Mouse (Mus musculus) ZHBTc4 (cell line): ENCODE data around the gene Kcnh3.
A peak's percentile ranks its signal among the peaks of the same experiment; 100 is the strongest.

Source experiments
- DNase-seq: peaks from one replicate; pipeline ENCODE4 v3.0.0-alpha.2; 2011; ENCODE audit warnings: low read depth, low spot score

Kcnh3 gene

DNA sequence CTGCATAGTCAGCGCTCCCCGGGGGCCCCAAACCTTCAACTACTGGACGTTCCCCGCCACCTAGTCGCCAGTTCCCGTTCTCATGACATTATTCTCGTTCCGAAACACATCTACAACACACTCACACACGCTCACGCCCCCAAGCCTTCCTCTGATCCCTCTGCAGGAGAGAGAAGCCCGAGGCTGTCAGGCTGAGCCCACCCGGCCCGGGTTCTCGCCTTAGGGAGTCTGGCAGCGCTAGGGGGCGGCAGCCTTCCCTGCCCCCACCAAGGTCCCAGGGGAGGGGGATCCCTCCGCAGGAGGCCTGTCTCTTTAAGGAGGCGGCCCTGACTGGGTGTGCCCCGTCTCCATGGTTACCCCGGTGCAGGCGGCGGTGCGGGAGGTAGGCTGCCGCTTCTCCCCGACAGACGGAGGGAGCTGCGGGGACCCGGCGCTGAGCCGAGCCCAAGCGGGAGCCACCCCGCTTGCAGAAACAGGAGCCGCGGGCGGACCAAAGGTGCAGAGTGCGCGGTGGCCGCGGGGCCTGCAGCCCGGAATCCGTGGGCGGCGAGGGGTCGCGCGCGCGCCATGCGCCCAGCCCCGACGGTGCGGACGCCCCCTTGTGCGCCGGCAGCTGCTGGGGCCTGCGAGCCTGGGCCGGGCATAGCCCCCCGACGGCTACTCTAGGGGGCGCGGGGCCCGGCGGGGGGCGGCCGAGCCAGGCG is at the start of gene Kcnh3:
TSS of gene Kcnh3 (plus strand) at position 654 of the 704 bp plus-strand sequence.
- peak; percentile 74 for DNase-seq

DNA sequence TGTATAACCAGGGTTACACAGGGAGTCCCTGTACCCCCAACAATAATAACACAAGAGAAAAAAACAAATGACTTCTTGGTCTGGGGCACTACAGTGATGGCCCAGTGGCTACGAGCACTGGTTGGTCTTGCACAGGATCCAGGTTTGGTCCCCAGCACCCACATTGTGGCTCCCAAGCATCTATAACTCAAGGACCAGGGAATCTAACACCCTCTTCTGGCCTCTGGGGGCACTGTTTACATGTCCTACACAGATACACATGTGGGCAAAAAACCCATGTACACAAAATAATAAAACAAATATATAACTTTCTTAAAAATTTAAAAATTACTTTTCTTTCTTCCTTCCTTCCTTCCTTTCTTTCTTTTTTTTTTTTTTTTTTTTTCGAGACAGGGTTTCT is 45.0 kb upstream of the Kcnh3 start:
- DNase-seq, result peak; percentile 36

DNA sequence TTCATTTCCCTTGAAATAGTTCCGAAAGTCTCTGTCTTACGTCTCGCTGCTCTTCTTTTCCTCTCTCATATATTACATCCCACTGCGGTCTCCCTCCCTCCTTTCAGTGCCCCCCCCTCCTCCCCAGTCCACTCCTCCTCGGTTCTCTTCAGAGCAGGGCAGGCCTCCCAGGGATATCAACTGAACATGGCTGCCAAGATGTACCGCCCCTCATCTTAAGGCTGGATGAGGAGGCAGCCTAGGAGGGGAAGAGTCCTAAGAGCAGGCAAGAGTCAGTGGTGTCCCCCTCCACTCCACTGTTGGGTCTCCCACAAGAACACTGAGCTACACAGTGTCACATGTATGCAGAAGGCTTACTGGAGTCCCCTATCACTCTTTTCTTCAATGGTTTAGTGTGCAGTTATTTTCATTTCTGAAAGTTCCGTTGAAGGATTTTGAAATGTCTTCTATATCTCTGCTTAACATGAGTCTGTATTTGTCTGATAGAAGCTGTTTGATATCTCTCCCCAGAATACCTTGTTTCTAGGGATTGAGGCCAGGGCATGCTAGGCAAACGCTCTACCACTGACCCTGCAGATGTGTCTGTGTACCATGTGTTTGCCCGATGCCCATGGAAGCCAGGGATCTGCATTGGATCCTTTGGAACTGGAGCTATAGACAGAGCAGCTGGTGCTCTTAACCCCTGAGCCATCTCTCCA is 40.3 kb upstream of the Kcnh3 start:
- no peak for DNase-seq

DNA sequence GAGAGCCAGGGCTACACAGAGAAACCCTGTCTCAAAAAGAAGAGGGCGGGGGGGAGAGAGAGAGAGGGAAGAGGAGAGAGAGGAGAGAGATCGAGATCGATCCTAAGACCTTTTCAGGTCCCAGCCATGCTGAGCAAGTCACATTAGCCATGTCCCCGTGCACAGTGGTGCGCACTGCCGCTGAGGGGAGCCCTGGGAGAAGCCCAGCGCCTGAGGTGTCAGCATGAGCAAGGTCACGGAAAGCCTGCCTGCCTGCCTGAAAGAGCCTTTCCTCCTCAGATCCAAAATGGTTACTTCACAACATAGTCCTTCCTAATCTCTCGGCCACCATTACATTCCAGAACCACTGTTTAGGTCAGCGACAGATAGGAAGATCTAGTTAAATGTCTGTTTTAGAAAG is 30.3 kb upstream of the Kcnh3 start:
- DNase-seq, result peak; percentile 63

DNA sequence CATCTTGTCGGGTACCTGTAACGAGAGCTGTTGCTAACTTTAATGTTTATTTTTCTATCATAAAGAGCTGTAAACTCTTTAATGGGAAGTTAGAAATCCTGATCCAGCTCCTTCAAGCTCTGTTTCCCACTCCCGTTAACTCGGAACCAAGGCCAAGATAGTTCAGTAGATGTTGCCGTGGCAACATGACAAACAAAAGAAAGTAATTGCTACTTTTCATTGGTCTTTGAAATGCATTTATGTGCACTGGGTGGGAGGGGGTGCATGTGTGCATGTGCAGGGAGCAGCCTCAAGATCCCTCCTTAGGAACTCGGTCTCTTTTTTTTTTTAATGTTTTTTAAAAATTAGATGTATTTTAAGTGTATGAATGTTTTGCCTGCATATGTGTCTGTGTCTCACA is 29.6 kb upstream of the Kcnh3 start:
- peak; percentile 76 for DNase-seq

DNA sequence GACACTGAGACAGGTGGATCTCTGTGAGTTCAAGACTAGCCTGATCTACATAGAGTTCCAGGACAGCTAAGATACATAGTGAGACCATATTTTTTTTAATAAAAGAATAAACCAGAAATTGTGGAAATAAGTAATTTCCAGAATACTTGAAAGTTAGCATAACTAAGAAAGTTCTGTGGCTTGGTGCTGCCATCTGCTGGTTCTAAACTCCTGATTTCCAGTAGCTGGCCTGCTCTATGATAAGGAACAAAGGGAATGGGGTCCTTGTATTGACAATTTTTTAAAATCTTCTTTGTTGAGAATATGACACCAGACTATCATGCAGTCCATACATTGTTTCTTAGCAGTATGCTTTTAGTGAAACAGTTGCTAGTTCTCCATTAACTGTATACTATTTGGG is 25.9 kb upstream of the Kcnh3 start:
- no peak for DNase-seq

DNA sequence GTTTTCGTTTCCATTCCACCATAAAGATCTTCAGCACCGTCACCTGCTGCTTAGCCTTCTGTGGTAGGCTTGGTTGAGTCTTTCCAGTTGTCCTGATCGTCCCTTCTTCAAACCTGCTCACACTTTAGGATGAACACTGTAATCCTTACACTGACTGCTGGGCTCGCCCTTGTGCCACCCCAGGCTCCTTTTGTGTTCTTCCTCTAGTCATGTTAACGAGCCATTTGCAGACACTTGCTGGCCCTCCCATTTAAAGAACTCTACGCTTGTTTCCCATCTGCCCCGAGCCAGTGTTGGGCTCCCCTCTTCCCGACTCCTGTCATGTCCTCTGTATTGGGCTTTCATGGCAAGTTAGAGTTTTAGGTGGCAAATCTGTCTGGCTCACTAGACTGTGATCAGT is 18.7 kb upstream of the Kcnh3 start:
- peak; percentile 70 for DNase-seq

DNA sequence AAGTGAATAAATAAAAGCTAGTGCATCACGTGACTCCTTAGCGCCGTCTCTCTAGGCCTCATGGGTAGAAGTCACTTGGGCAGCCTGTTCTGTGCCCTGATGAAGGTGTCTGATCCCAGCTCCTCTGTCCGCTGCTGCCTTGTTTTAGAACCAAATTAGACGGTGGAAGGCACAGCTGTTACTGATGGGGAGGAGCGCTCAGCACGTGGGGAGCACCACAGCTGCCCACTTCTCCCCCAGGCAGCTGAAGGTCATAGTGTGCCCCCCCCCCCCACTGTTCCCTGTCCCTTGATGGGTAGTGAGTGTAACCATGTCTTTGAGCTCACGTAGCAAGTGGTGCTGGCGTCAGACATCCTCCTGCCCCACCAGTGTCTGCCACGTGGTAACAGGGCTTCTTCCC is 11.5 kb upstream of the Kcnh3 start:
- no peak for DNase-seq

DNA sequence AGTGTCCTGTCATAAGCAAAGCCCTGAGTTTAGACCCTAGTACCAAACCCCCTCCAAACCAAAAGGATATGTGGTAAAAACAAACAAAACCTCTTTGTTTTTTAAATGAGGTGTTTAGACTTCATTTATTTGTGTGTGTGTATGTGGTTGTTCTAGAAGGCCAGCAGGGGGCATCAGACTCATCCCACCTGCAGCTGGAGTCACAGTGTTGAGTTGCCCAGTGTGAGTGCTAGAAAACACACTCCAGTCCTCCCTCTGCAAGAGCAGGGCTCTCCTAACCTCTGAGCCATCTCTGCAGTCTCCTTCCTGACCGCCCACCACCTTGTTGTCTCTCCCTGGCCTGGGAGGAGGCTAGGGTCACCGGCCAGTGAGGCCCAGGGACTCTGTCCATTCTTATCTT is 9.7 kb upstream of the Kcnh3 start:
- DNase-seq, result peak; percentile 87

DNA sequence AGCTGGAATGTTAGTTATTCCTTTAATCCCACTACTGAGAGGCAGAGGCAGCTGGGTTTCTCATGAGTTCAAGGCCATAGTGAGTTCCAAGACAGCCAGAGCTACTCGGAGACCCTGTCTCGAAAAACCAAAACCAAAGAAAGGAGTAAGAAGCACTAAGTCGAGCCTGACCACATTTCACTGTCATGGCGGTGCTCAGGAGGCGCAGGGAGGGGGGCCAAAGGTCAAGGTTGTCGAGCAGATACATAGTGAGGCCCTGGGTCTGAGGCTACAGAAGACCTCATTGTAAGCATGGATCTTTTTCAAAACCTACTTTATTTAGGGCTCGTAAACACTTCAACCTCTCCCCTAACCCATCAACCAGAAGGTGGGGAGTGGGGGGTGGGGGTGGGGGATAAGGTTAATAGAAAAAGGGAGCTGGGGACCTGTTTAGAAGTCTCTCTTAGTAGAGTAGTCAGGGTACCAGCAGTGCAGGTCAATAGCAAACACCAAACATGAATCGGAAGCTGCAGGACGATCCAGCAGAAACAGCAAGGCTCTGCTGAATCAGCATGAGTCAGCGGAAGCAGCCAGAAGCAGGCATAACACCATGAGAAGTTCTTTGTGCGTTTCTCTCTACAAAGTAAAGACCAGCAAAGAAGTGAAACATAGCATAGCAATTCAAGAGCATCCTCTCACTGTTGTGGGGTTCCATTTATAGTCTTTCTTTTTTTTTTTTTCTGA is 8.8 kb upstream of the Kcnh3 start:
- peak; percentile 74 for DNase-seq

DNA sequence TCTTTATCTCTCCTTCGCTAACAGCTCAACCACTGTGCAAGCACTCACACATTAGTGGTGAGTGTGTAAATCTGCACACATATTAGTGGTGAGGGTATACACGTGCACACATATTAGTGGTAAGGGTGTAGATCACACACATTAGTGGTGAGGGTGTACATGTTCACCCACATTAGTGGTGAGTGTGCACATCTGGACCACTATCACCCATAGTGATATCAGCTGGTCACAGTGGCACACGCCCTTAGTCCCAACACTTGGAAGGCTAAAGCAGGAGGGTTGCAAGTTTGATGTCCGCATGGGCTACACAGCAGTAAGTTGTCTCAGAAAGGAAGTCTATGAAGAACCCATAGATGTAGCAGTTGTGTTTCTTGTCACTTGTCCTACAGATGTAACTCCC is 7.0 kb upstream of the Kcnh3 start:
- DNase-seq, result no peak

DNA sequence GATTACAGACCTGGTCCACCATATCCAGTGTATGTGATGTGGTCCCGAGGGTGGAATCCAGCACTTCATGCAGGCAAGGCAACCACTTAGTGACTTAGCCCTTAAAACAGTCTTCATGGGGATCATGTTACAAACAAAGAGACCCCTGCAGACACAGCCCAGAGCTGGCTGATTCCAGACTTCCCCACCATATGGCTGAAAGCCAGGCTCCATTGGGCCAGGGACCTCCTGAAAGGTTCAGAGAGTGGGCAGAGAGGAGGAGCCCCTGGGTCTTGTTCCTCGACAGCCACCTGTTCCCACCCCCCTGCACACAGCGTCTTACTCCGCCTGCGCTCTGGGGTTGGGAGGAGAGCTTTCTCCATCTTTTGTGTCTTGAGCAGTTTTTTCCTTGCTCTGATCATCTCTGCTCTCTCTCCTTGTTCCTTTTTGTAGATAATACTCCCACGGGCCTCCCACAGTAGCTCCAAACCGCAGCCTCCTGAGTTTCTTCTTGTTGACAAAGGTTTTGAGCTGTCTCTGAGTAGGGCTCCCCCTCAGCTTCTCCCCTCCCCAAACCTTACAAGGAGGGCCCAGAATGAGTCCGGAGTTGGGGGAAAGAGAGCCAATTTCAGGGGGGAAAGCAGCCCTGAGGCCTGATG is 3.2 kb upstream of the Kcnh3 start:
- DNase-seq, result no peak

DNA sequence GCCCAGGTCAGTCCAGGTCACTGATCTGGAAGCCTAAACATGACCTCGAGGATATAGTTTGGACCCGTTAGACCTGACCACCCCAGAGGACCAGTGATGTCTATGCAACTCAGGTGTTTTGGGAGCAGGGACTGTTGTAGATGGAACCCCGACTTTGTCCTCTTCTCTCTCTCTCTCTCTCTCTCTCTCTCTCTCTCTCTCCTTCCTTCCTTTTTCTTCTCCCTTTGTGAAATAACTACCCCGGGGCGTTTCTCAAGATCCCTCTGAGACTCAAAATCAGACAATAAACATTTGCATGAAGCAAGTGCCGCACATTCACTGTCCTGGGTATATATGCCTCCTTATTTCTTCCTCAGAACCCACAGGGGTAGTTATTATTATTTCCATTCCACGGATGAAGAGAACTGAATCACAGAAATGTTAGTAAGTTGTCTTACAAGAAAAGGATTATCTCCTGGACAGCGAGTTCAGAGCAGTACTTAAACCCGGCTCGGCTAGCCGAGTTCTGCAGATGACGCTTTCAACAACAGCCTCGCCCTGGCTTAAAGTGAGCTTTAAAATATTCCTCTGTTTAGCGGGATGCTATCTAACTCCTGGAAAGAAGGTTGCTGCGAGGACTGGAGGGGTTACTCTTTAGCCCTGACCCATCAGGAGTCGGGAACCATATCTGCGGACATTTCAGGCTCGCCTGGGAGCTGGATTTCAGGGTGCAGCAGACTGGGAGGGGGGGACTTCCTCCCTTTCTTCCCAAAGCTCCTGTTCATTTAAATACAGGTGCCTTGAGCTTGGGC is 1.7 kb upstream of the Kcnh3 start:
- no peak for DNase-seq

DNA sequence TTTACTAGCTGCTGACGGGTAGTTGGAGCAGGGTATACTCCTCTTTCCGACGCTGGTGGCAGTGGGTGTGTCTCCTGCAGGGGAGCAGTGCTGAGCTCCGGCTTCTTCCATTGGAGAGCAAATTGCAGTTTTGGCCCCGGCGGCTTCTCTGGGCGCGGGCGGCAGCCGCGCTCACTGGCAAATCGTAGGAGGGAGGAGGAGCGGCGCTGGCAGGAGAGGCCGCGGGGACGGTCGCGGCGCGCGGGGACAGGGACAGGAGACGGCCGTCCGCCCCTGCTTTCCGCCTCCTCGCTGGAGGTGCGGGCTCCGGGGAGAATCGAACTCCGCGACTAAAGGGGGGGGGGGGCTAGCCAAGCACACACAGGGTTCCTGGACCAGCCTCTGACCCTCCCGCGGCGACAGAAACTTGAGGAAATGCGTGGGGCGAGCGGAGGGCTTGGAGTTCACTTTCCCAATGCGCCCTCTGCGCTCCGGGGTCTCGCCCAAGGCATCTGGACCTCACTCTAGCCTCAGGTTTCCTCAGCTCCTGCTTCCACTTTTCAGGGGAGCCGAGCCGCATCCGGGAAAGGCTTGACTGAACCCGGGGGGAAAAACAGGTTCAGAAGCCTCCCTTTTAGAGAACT is 965 bp upstream of the Kcnh3 start:
- DNase-seq, result peak; percentile 70

DNA sequence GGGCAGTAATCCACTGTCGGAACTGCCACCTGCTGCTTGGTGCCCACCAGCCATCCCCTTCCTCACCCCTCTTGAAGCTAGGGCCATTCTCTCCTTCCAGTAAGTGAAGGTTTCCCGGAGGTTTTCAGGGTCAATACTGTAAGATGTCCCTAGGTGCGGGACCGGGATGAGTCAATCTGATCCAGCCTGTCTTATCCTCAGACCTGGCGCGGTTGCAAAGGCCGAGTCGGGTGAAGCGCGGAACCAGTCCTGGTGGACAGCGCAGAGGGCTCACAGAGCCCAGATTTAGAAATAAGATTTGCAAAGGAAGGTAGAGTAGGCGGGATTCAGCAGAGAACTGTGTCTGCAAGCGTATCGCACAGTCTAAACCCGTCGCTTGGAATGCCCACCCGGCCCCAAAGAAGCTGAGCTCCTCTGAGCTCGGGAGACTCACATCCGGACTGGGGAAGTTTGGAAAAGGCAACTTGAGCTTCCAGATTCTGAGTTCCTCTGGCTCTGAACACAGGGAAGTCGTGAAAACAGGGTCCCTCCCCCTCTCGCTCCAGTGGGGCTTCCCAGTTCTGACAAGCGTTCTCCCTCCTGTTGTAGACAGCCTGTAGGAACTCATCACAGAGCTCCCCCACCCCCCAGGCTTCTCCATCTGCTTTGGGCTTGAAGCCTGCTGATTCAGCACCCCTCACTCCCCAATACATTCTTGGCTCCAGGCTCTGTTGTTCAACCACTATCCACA is 585 bp downstream of the Kcnh3 start:
- no peak for DNase-seq

DNA sequence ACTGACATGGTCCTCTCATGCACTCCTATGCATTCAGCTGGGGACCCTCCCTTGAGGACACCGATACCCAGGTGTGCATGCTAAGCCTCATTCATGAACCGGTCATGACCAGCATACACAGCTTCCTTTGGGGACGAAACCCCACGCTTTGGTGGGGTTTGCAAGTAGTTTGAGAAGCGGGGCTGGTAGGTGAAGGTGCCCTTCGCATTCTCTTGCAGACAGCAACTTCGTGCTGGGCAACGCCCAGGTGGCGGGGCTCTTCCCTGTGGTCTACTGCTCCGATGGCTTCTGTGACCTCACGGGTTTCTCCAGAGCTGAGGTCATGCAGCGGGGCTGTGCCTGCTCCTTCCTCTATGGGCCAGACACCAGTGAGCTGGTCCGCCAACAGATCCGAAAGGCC is 1.4 kb downstream of the Kcnh3 start:
- DNase-seq, result peak; percentile 71

DNA sequence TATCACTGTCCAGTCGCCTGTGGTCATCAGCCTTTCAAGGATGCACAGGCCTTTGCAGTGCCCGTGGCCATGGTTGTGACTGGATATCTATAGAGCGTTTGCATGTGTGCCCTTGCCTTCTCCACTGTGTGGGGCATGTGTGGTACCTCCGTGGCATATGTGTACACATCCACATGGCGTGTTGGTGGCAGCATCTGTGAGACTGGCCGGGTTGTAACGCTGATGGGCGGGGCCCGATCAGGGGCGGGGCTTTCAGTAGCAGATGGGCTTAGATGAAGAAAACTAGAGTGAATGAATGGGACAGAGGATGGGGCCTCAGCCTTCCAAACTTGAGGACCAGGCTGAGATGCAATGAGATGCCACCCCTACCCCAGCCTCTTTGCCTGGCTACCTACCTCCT is 7.3 kb downstream of the Kcnh3 start:
- no peak for DNase-seq

DNA sequence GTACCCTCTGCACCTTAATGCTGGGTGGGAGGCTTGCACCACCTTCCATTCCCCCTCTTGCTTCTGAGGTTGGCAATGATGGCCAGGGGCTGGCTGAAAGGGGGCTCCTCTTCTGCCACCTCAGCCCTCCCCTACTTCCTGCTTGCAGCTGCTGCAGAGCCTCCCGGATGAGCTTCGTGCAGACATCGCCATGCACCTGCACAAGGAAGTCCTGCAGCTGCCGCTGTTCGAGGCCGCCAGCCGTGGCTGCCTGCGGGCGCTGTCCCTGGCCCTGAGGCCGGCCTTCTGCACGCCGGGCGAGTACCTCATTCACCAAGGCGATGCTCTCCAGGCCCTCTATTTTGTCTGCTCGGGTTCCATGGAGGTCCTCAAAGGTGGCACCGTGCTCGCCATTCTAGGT is 9.1 kb downstream of the Kcnh3 start:
- DNase-seq, result no peak

DNA sequence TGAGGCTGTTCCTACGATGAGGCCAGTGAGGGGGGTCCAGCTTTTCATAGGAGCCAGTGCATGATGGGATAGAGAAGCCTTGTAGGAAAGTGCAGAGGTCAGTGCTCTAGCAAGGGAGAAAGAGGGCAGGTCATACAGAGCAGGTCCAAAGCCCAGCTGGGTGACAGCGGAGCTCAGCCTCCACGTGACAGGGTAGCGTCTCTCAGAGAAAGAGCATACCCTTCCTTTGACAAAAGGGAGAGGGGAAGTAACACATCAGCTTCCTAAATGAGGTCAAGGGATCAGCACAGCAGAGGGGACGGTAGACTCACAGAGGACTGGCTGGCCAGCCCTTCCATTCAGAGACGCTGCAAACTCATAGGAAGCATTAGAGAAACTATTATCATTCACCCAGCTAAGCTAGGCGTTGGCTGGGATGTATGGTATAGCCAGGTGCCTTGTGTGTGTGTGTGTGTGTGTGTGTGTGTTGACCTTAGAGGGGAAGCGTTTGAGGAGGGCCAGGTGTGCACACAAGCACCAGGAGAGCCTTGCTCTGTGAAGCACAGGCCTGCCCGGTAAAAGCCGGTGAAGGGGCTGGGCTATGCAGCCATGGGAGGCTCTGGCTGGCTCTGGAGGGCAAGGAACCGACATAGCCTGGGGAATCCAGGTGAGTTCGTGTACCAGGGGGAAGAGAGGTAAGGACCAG is 9.8 kb downstream of the Kcnh3 start:
- peak; percentile 48 for DNase-seq

DNA sequence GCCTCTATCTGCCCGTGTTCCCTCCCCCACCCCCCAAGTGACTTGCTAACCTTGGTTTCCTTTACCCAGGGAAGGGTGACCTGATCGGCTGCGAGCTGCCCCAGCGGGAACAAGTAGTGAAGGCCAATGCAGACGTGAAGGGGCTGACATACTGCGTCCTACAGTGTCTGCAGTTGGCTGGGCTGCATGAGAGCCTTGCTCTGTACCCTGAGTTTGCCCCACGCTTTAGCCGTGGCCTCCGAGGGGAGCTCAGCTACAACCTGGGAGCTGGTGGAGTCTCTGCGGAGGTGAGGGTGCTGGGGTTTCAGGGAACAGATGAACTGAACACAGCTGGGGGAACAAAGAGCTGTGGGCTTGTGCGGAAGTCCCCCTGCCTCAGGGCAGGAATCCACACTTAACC is 13.3 kb downstream of the Kcnh3 start:
- no peak for DNase-seq
